Mouse (Mus musculus): ENCODE results near the gene Cfap161. TPM values are rescaled to one million over a fixed set of nuclear protein-coding genes. Genes with fewer than 3 reads are reported as not detected.

Gene Cfap161
- polyA plus RNA-seq, 1 experiment, result not detected

GRCm38 (mm10) chr7:83744250-83744649 is 50.4 kb downstream of the Cfap161 start:
- H3K9ac ChIP-seq (ENCODE audit: low read depth, poor library complexity, severe bottlenecking), result no peak overlapping the region
- no peaks in the 10 kb centered on the region for H3K27me3 ChIP-seq (ENCODE audit: control insufficient read depth, insufficient read depth, low read length, poor library complexity, severe bottlenecking)
- H3K27ac ChIP-seq (ENCODE audit: insufficient read depth, low read length), result no peak overlapping the region
- H3K9me3 ChIP-seq (replicated peaks; ENCODE audit: control insufficient read depth, insufficient read depth, low read length, poor library complexity, severe bottlenecking), result no peaks in the 10 kb centered on the region
- no peak overlapping the region for H3K4me3 ChIP-seq (ENCODE audit: low read depth, low read length)
- H3K4me1 ChIP-seq (ENCODE audit: control insufficient read depth, insufficient read depth, low read length), result no peaks in the 10 kb centered on the region
- TF ChIP-seq EP300 (IDR thresholded peaks at IDR 0.05; ENCODE audit: insufficient read depth, low read depth, low read length) (no peak), POLR2A (IDR thresholded peaks at IDR 0.05; ENCODE audit: insufficient read depth, low read length) (no peak), CTCF (IDR thresholded peaks at IDR 0.05; ENCODE audit: low read depth, low read length) (no peak)
- no peaks in the 10 kb centered on the region for H3K36me3 ChIP-seq (ENCODE audit: control insufficient read depth, insufficient read depth, low read length, poor library complexity, severe bottlenecking)

GRCm38 (mm10) chr7:83742690-83743089 is 52.0 kb downstream of the Cfap161 start:
- no peaks in the 10 kb centered on the region for H3K9me3 ChIP-seq (replicated peaks; ENCODE audit: control insufficient read depth, insufficient read depth, low read length, poor library complexity, severe bottlenecking)
- TF ChIP-seq POLR2A (IDR thresholded peaks at IDR 0.05; ENCODE audit: insufficient read depth, low read length) (no peak), CTCF (IDR thresholded peaks at IDR 0.05; ENCODE audit: low read depth, low read length) (no peak), EP300 (IDR thresholded peaks at IDR 0.05; ENCODE audit: insufficient read depth, low read depth, low read length) (no peak)
- no peaks in the 10 kb centered on the region for H3K36me3 ChIP-seq (ENCODE audit: control insufficient read depth, insufficient read depth, low read length, poor library complexity, severe bottlenecking)
- H3K4me3 ChIP-seq (ENCODE audit: low read depth, low read length), result no peak overlapping the region
- H3K4me1 ChIP-seq (ENCODE audit: control insufficient read depth, insufficient read depth, low read length), result no peaks in the 10 kb centered on the region
- no peaks in the 10 kb centered on the region for H3K27me3 ChIP-seq (ENCODE audit: control insufficient read depth, insufficient read depth, low read length, poor library complexity, severe bottlenecking)
- H3K9ac ChIP-seq (ENCODE audit: low read depth, poor library complexity, severe bottlenecking), result no peak overlapping the region
- H3K27ac ChIP-seq (ENCODE audit: insufficient read depth, low read length), result no peak overlapping the region

GRCm38 (mm10) chr7:83742026-83742425 is 52.7 kb downstream of the Cfap161 start:
- no peak overlapping the region for H3K27ac ChIP-seq (ENCODE audit: insufficient read depth, low read length)
- H3K9me3 ChIP-seq (replicated peaks; ENCODE audit: control insufficient read depth, insufficient read depth, low read length, poor library complexity, severe bottlenecking), result no peaks in the 10 kb centered on the region
- H3K4me3 ChIP-seq (ENCODE audit: low read depth, low read length), result no peak overlapping the region
- no peaks in the 10 kb centered on the region for H3K4me1 ChIP-seq (ENCODE audit: control insufficient read depth, insufficient read depth, low read length)
- TF ChIP-seq CTCF (IDR thresholded peaks at IDR 0.05; ENCODE audit: low read depth, low read length), result no peak
- TF ChIP-seq EP300 (IDR thresholded peaks at IDR 0.05; ENCODE audit: insufficient read depth, low read depth, low read length), result no peak
- no peak for TF ChIP-seq POLR2A (IDR thresholded peaks at IDR 0.05; ENCODE audit: insufficient read depth, low read length)
- no peaks in the 10 kb centered on the region for H3K36me3 ChIP-seq (ENCODE audit: control insufficient read depth, insufficient read depth, low read length, poor library complexity, severe bottlenecking)
- no peak overlapping the region for H3K9ac ChIP-seq (ENCODE audit: low read depth, poor library complexity, severe bottlenecking)
- no peaks in the 10 kb centered on the region for H3K27me3 ChIP-seq (ENCODE audit: control insufficient read depth, insufficient read depth, low read length, poor library complexity, severe bottlenecking)

GRCm38 (mm10) chr7:83739680-83740310 is 54.9 kb downstream of the Cfap161 start:
- Histone ChIP-seq H3K36me3 (ENCODE audit: control insufficient read depth, insufficient read depth, low read length, poor library complexity, severe bottlenecking) (no peaks in the 10 kb centered on the region), H3K4me3 (ENCODE audit: low read depth, low read length) (no peak overlapping the region), H3K27ac (ENCODE audit: insufficient read depth, low read length) (no peak overlapping the region), H3K4me1 (ENCODE audit: control insufficient read depth, insufficient read depth, low read length) (no peaks in the 10 kb centered on the region), H3K27me3 (ENCODE audit: control insufficient read depth, insufficient read depth, low read length, poor library complexity, severe bottlenecking) (no peaks in the 10 kb centered on the region), H3K9me3 (replicated peaks; ENCODE audit: control insufficient read depth, insufficient read depth, low read length, poor library complexity, severe bottlenecking) (no peaks in the 10 kb centered on the region), H3K9ac (ENCODE audit: low read depth, poor library complexity, severe bottlenecking) (no peak overlapping the region)
- TF ChIP-seq EP300 (IDR thresholded peaks at IDR 0.05; ENCODE audit: insufficient read depth, low read depth, low read length) (no peak), CTCF (IDR thresholded peaks at IDR 0.05; ENCODE audit: low read depth, low read length) (no peak), POLR2A (IDR thresholded peaks at IDR 0.05; ENCODE audit: insufficient read depth, low read length) (no peak)

GRCm38 (mm10) chr7:83738623-83739462 is 55.8 kb downstream of the Cfap161 start:
- H3K4me1 ChIP-seq (ENCODE audit: control insufficient read depth, insufficient read depth, low read length), result no peaks in the 10 kb centered on the region
- no peak overlapping the region for H3K9ac ChIP-seq (ENCODE audit: low read depth, poor library complexity, severe bottlenecking)
- TF ChIP-seq CTCF (IDR thresholded peaks at IDR 0.05; ENCODE audit: low read depth, low read length) (no peak), POLR2A (IDR thresholded peaks at IDR 0.05; ENCODE audit: insufficient read depth, low read length) (no peak), EP300 (IDR thresholded peaks at IDR 0.05; ENCODE audit: insufficient read depth, low read depth, low read length) (no peak)
- no peaks in the 10 kb centered on the region for H3K9me3 ChIP-seq (replicated peaks; ENCODE audit: control insufficient read depth, insufficient read depth, low read length, poor library complexity, severe bottlenecking)
- no peak overlapping the region for H3K27ac ChIP-seq (ENCODE audit: insufficient read depth, low read length)
- no peak overlapping the region for H3K4me3 ChIP-seq (ENCODE audit: low read depth, low read length)
- H3K36me3 ChIP-seq (ENCODE audit: control insufficient read depth, insufficient read depth, low read length, poor library complexity, severe bottlenecking), result no peaks in the 10 kb centered on the region
- no peaks in the 10 kb centered on the region for H3K27me3 ChIP-seq (ENCODE audit: control insufficient read depth, insufficient read depth, low read length, poor library complexity, severe bottlenecking)
